Mouse (Mus musculus): Measurements from ENCODE around the gene Dock4.

Gene Dock4

GRCm38 (mm10) chr12:40568971-40569968 is 123.5 kb downstream of the Dock4 start:
- DNase-seq = no peak

- no peak for DNase-seq
These were observed 124.5 kb downstream of the Dock4 start for GRCm38 (mm10) chr12:40570250-40570649.

DNA sequence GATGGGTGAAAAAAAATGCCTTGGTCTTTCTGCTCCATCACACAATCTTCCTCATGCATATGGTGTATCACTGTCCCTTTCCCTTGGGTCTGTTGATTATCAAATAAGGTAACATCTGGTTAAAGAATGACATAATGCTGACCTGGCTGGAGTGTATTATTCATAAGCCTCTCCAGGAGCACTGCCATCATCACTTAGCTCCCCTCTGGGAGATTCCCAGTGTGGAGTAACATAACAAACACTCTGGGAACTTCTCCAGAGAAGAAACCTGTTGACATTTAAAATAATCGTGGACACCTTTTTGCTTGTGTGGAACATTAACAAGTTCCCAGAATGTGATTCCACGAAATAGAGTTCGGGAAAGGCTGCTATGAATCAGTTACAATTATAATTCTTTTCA is 128.3 kb downstream of the Dock4 start:
- no peak for DNase-seq

- DNase-seq = no peak
These were observed 131.0 kb downstream of the Dock4 start for GRCm38 (mm10) chr12:40576749-40577148.

GRCm38 (mm10) chr12:40580351-40580750 is 134.6 kb downstream of the Dock4 start:
- no peak for DNase-seq

- DNase-seq = no peak
These were observed 135.3 kb downstream of the Dock4 start for GRCm38 (mm10) chr12:40581037-40581436.

DNA sequence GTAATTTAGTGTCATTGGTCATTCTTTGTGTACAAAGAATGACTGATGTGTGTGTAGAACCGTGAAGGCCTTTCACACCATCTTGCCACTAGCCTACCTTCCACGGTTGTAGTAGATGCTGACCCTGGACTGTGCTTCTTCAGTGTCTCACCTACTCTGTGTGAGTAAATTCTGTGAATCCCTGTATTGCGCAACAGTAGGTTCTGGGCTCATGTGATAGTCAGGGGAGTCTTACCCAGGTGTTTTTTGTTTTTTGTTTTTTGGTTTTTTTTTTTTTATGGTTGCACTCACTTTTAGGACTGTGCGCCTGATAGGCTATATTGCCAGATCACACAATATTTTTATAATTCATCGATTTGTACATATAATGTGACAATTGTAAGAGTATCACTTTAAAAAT is 136.3 kb downstream of the Dock4 start:
- DNase-seq = no peak

DNA sequence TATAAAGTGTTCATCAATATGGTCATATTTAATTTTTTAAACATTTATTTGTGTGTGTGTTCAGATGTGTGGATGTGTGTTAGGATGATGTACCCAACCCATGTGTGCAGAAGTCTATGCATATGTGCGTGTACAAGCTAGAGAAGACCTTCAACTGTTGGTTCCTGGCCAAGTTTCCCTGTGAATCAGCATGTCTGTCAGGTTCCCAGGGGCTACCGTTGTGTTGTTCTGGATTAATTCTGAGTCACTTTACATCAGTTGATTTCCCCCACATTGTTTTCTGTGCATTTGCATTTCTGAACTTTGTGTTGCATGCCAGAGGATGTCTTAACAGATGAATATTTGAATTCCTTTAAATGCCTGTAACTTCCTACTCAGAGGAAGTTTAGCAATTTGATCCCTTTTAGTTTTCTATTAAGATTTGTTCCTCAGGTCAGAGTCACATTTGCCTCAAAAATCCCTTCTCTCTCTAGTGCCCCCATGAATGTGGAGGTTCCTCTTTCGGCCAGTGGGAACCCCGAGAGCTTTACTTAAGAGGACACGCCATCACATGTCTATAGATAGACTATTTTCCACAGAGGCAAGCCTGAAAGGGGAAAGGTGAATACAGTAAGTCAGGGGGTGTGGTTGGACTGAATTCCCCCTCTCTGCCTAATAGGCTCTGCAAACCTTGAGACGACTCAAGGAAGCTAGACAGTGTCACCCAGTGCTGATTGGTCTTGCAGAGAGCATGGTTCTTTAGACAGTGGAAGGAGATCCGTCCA is 139.0 kb downstream of the Dock4 start:
- DNase-seq = no peak

DNA sequence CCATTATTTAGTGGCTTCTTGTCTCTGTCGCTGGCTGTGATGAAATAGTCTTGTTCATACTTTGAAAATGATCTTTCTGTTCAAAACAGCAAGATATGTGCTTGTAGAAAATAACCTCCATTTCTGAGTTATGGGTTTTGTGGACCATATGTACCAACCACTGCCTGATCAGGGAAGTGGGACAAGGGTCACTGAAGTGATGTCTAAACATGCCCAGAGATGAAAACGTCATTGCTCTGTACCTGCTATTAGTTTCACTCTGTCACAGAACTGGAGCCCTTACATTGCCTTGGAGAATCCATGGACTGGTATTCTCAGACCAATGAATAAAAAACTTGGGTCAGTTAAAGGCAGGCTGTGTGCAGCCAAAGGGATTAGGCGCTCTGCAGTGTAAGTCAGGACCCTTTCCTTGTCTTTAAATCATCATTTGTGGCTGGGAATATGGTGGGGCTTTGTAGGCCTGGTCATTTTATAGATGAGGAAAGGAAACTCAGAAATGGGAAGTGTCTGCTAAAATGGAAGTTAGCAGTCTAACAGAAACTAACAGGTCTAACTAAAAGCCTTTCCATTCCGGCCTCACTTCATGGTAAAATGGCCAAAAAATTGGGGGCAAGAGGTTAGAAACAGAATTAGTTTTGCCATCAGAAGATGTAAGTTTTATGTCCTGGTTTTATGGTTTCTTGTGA is 139.8 kb downstream of the Dock4 start:
- no peak for DNase-seq

DNA sequence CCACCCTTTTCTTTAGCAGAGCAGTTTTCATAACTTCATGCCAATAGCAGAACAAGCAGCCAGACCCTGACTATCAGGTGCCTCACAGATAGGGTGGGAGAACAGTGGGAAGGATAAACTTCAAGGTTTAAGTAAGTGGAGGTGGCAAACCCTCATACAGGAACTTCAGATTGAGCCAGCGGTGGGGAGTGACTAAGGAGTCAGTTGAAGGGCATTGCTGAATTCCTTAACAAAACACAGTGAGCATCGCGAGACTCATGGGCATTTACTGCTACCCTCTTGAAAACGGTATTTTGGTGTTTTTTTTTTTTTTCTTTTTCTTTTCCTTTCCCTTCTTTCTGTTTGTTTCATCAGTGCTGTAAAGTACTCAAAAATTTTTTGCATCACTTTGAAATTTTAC is 148.4 kb downstream of the Dock4 start:
- DNase-seq = no peak

DNA sequence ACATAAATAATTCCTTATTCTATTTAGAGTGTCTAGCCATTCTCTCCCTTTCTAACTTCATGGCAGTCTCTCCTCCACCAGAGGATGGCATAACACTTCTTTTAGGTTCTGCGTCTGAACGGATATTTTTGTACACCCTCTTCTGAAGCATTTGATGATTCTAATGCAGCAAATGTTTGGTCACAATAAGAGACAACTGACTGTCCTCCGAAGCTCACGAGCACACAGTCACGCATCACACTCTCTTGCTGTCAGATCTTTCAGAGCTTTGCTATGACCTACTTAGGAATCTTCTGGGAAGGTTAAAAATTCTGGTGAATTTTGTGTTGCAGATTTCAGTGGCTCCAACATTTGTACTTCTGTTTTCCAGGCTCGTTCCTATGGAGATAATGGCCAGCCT is 149.7 kb downstream of the Dock4 start:
- peak; percentile 30 for DNase-seq

DNA sequence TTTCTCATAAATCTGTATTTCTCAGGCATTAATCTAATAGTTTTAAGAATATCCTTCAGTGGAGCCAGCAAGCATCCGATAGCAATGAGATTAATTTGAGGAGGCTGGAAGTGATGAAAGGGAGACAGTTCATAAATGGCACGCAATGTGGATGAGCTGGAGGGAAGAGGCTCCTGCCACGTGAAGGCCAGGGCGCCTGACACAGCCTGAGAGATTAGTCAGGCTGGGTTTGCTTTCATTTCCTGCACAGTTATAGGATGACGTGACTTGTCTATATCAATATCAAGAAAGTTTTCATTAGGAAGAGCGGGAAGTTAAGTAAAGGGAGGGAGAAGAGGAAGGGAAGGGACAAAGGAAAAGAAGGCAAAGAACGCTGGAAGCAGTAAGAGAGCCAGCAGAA is 150.3 kb downstream of the Dock4 start:
- no peak for DNase-seq

GRCm38 (mm10) chr12:40596441-40596840 is 150.7 kb downstream of the Dock4 start:
- DNase-seq = no peak

GRCm38 (mm10) chr12:40599952-40600351 is 154.2 kb downstream of the Dock4 start:
- DNase-seq = no peak

- no peak for DNase-seq
These were observed 159.8 kb downstream of the Dock4 start for GRCm38 (mm10) chr12:40605565-40605964.

DNA sequence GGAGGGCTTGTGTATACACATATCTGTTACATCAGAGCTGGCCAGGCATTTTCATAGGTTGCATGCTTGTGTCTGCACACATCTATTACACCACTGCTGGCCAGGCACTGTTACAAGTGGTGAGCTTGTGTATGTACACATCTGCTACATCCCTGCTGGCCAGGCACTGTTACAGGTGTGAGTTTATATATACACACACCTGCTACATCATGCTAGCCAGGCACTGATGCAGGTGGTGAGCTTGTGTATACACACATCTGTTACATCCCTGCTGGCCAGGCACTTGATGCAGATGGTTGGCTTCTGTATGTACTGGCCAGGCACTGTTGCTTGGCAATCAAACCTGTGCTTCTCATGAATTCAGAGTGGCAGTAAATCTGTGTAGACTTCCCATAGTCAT is 177.2 kb downstream of the Dock4 start:
- DNase-seq = no peak

- DNase-seq = no peak
These were observed 180.8 kb downstream of the Dock4 start for GRCm38 (mm10) chr12:40626521-40626920.

- peak; percentile 7 for DNase-seq
These were observed 187.5 kb downstream of the Dock4 start for GRCm38 (mm10) chr12:40633242-40633641.

DNA sequence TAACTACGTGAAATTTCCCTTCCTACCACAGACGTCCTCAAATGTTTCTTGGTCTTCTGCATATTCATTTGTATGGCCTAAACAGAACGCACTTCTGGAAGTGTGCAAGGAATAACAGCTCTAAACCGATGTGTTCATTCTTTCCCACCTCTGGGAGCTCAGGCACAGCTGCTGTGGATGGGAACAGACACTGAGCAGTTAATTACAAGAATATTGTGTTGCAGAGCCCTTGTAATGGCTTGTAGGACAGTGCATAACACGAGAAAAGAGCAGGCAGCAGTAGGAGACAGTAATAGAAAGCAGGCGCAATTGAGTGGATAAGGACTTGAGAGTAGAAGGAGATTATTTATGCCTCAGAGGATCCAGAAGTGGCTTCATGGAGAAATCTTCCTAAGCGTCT is 188.4 kb downstream of the Dock4 start:
- no peak for DNase-seq

- DNase-seq = no peak
These were observed 190.2 kb downstream of the Dock4 start for GRCm38 (mm10) chr12:40635991-40636390.

GRCm38 (mm10) chr12:40637427-40637826 is 191.7 kb downstream of the Dock4 start:
- DNase-seq = no peak

GRCm38 (mm10) chr12:40645869-40646268 is 200.1 kb downstream of the Dock4 start:
- no peak for DNase-seq

DNA sequence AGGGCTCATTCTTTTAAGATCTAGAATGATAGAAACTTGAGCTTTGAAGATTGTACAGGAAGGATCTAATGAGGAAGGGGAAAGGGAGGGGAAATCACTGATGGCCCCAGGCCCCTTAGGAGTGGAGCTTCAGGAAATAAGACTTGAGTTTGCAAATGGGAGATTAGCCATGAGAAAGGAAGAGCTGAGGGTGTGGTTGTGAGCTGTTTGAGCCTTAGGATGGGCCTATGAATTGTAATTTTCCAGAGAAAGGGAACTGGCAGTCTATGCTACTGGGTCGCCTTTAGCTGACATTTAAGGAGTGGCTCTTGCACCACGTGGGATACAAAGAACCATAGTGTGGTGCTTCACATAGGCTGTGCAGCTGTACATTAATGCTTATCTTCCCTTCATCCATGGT is 208.6 kb downstream of the Dock4 start:
- DNase-seq = no peak

Measured in right cerebral cortex, adult 18-20 months (tissue).